9 mouse cellular contexts compared by ENCODE assay signal in the genomic region with DNA sequence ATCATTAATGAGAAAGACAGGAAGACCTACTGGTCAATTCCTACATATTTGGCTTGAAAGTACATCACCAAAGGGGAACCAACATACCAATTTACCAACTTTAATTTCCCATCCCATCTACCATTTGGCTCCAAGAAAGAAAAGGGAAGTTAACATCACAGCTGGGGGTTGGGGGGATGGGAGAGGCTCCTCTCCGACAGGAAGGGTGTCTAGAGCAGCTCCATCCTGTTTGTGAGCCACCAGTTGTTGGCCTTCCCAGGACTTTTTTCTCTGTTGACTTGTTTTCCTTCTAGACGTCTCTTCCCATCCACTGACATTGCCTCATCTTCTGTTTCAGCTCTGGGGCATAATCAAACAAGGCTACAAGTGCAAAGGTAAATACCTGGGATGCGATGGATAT. TPM values are rescaled to one million over a fixed set of nuclear protein-coding genes. Genes with fewer than 3 reads are reported as not detected.
DNase-seq lines count a peak whose midpoint lies in the region; ATAC-seq lines count a peak whose summit lies in the region.
"Had no signal": no experiment of that assay in that cellular context is flagged by ENCODE, and none has a peak within 500 bp of the region (broad histone marks: within the 10 kb centered on the region; RNA-seq: fewer than 3 reads in every experiment).

No protein-coding gene starts in this region.

- peak; percentile 33 for DNase-seq in gastrocnemius, postnatal 25 days
- DNase-seq in gastrocnemius, postnatal 10 days, result no peak
- peak; percentile 41 for DNase-seq in right cerebral cortex, postnatal 14 days
- DNase-seq in right cerebral cortex, adult 18-20 months, result no peak
- DNase-seq in kidney, postnatal 14 days, result peak; percentile 55
- no peak for DNase-seq in left cerebral cortex, adult 11 months (ENCODE audit: low spot score)
- no peak for DNase-seq in frontal cortex, postnatal 10 days (ENCODE audit: low spot score in 2 of 2)

- ATAC-seq in megakaryocyte-erythroid progenitor cell, adult 5-6 weeks (replicated peaks; ENCODE audit: low FRiP score, low TSS enrichment, poor library complexity, severe bottlenecking), result no peak
- ATAC-seq: forebrain, embryonic 15.5 days had no signal

RNA-seq across cellular contexts. Expression of a gene that starts 27.9 kb away (rescaled TPM):
- total RNA-seq in gastrocnemius, postnatal 25 days (2021), result 10 to 100 TPM; 32.5 to 33.8 TPM
- total RNA-seq in gastrocnemius, postnatal 10 days (2021), result 10 to 100 TPM; 29.4 to 37.8 TPM
- 43.4 and 64.2 TPM in 2 replicates for total RNA-seq in megakaryocyte-erythroid progenitor cell, adult 5-6 weeks (2014; fragmentation: Nextera tagmentation)
- 31.8 and 33.9 TPM in 2 replicates for total RNA-seq in megakaryocyte-erythroid progenitor cell, adult 5-6 weeks (2017)

Comparison
In these comparisons a context has a peak if more than half of its experiments do, and no peak if none do; other contexts are left out.
1. DNase-seq: peak in gastrocnemius, postnatal 25 days (single experiment), right cerebral cortex, postnatal 14 days (single experiment) and kidney, postnatal 14 days (single experiment); none in gastrocnemius, postnatal 10 days (single experiment), right cerebral cortex, adult 18-20 months (single experiment), left cerebral cortex, adult 11 months (single experiment) and frontal cortex, postnatal 10 days (0 of 2).